Mouse (Mus musculus): Measurements from ENCODE around the gene Ugt2b5. TPM values are rescaled to one million over a fixed set of nuclear protein-coding genes. Genes with fewer than 3 reads are reported as not detected.
"Not testable (repeated sequence)": the region's sequence is repeated elsewhere in the genome, so short reads cannot be mapped to it uniquely, and the experiment has no call there.

Ugt2b5 gene
- total RNA-seq (2021) = not detected
- long read RNA-seq, experiment 1 = 0 reads
- long read RNA-seq, experiment 2 = 0 reads

GRCm38 (mm10) chr5:87140196-87140595, at the start of gene Ugt2b5:
Ugt2b5 (minus strand) TSS chr5:87140318.
- DNase-seq = not testable (repeated sequence)

- not testable (repeated sequence) for DNase-seq
Observed at GRCm38 (mm10) chr5:87175780-87176179, 35.7 kb upstream of the Ugt2b5 start.

- DNase-seq = no peak
Observed at GRCm38 (mm10) chr5:87174671-87175070, 34.6 kb upstream of the Ugt2b5 start.

GRCm38 (mm10) chr5:87147741-87148454, 7.8 kb upstream of the Ugt2b5 start:
- DNase-seq = no peak

GRCm38 (mm10) chr5:87142865-87143456, 2.8 kb upstream of the Ugt2b5 start:
- DNase-seq = peak; percentile 3 to 13

- DNase-seq = not testable (repeated sequence)
Observed at GRCm38 (mm10) chr5:87103697-87104096, 36.4 kb downstream of the Ugt2b5 start.

GRCm38 (mm10) chr5:87092346-87093027, 47.6 kb downstream of the Ugt2b5 start, which contains the start of gene Ugt2b36:
Ugt2b36 (minus strand) TSS chr5:87092555.
- no peak for DNase-seq

- no peak for DNase-seq
Observed at GRCm38 (mm10) chr5:87091111-87091510, 49.0 kb downstream of the Ugt2b5 start.

GRCm38 (mm10) chr5:87089264-87089663, 50.9 kb downstream of the Ugt2b5 start:
- DNase-seq = no peak

GRCm38 (mm10) chr5:87086269-87086668, 53.8 kb downstream of the Ugt2b5 start:
- DNase-seq = no peak

Other genes with a start within 250 kb of the Ugt2b5 start
- under 1 TPM in 1 of 2 experiments, not detected in 1; 0.15 TPM for gene Ugt2b34, start 233.4 kb downstream of the Ugt2b5 start, total RNA-seq (2021)
- gene Ugt2b1, start 213.8 kb downstream of the Ugt2b5 start, total RNA-seq (2021) = not detected
- not detected for gene Ugt2b35, start 139.5 kb downstream of the Ugt2b5 start, total RNA-seq (2021)
- not detected for gene Ugt2b36, start 47.8 kb downstream of the Ugt2b5 start, total RNA-seq (2021)
- gene Ugt2b37, start 114.5 kb upstream of the Ugt2b5 start, total RNA-seq (2021) = not detected
- not detected for gene Ugt2a3, start 196.9 kb upstream of the Ugt2b5 start, total RNA-seq (2021)

Data from heart, adult 18-20 months (tissue).